Mouse (Mus musculus) heart, postnatal 0 days (tissue): Measurements from ENCODE around the gene Ophn1.

Experiments used
- CTCF ChIP-seq: IDR thresholded peaks from 2 replicates; pipeline ENCODE4 v1.5.1; 2016; ENCODE audit warnings: antibody characterized with exemption, control low read depth, low read depth
- EP300 ChIP-seq: IDR thresholded peaks from 2 replicates; pipeline ENCODE4 v1.6.1; 2016; ENCODE audit warnings: antibody characterized with exemption, low read depth

GRCm38 (mm10) chrX:98919423-98919822 lies 28.6 kb upstream of the Ophn1 start:
- TF ChIP-seq CTCF (peak; percentile 62), EP300 (no peak)
